ENCODE assay signal across 8 mouse cellular contexts in genomic region chr19:44297068-44297760, GRCm38 (mm10). TPM values are rescaled to one million over a fixed set of nuclear protein-coding genes. Genes with fewer than 3 reads are reported as not detected.
A peak's percentile ranks its signal among the peaks of the same experiment; 100 is the strongest.
DNase-seq lines count a peak whose midpoint lies in the region; ATAC-seq and TF ChIP-seq lines count a peak whose summit lies in the region.

No protein-coding gene starts in this region.

- TF ChIP-seq CTCF in lung, adult 2 months (IDR thresholded peaks at IDR 0.05; ENCODE audit: insufficient read depth, low read length), result no peak
- TF ChIP-seq CTCF in intestine, postnatal 0 days (IDR thresholded peaks at IDR 0.05; ENCODE audit: low read depth), result no peak

- peaks cover 12% of the 10 kb centered on the region for H3K4me1 ChIP-seq in lung, adult 2 months (ENCODE audit: control insufficient read depth, insufficient read depth, low read length)
- H3K4me1 ChIP-seq in embryonic facial prominence, embryonic 13.5 days, result peaks cover 75% of the 10 kb centered on the region
- 0 out of 2 replicates have a peak, but pooled peaks cover 27% of the 10 kb centered on the region for H3K4me1 ChIP-seq in intestine, postnatal 0 days (replicated peaks; ENCODE audit: control insufficient read depth, insufficient read depth, low read length)
- H3K4me1 ChIP-seq in neural tube, embryonic 15.5 days, result peaks cover 82% of the 10 kb centered on the region

- no peak for TF ChIP-seq POLR2A in lung, adult 2 months (IDR thresholded peaks at IDR 0.05; ENCODE audit: borderline replicate concordance, extremely low read depth, low read depth, low read length)

- H3K4me3 ChIP-seq in lung, adult 2 months (replicated peaks; ENCODE audit: extremely low read depth, low read depth, low read length), result peak overlapping the region; percentile 27
- peak overlapping the region; percentile 91 for H3K4me3 ChIP-seq in embryonic facial prominence, embryonic 13.5 days
- peak overlapping the region; percentile 54 for H3K4me3 ChIP-seq in intestine, postnatal 0 days (ENCODE audit: low read depth, low read length)
- H3K4me3 ChIP-seq in neural tube, embryonic 15.5 days (replicated peaks), result peak overlapping the region; percentile 76

- WGBS in lung, adult 2 months, result 44% methylated on average over 8 of the region's 8 CpGs
- 47% methylated on average over 8 of the region's 8 CpGs for WGBS in embryonic facial prominence, embryonic 13.5 days
- WGBS in intestine, postnatal 0 days, result 20% methylated on average over 8 of the region's 8 CpGs
- 45% methylated on average over 8 of the region's 8 CpGs for WGBS in neural tube, embryonic 15.5 days

- no peaks in the 10 kb centered on the region for H3K27me3 ChIP-seq in embryonic facial prominence, embryonic 13.5 days
- H3K27me3 ChIP-seq in intestine, postnatal 0 days (replicated peaks; ENCODE audit: control insufficient read depth, insufficient read depth, low read length), result no peaks in the 10 kb centered on the region
- H3K27me3 ChIP-seq in neural tube, embryonic 15.5 days (replicated peaks), result no peaks in the 10 kb centered on the region

- H3K4me2 ChIP-seq in embryonic facial prominence, embryonic 13.5 days, result peak overlapping the region; percentile 100
- peak overlapping the region; percentile 87 for H3K4me2 ChIP-seq in intestine, postnatal 0 days (replicated peaks; ENCODE audit: low read depth)
- peak overlapping the region; percentile 99 for H3K4me2 ChIP-seq in neural tube, embryonic 15.5 days

- DNase-seq in lung, adult 2 months, result no peak
- no peak for DNase-seq in lung, postnatal 14 days
- no peak for DNase-seq in frontal cortex, postnatal 14 days (ENCODE audit: low spot score in 2 of 2)
- DNase-seq in urinary bladder, postnatal 14 days (ENCODE audit: low spot score), result no peak

- ATAC-seq in embryonic facial prominence, embryonic 13.5 days (ENCODE audit: insufficient number of reproducible peaks, insufficient read depth, low FRiP score, low TSS enrichment, low read depth), result no peak
- no peak for ATAC-seq in intestine, postnatal 0 days
- no peak for ATAC-seq in neural tube, embryonic 15.5 days (ENCODE audit: low FRiP score)
- no peak for ATAC-seq in cerebellum, adult (ENCODE audit: insufficient number of reproducible peaks, low FRiP score, low TSS enrichment)

- H3K36me3 ChIP-seq in embryonic facial prominence, embryonic 13.5 days, result peaks cover 71% of the 10 kb centered on the region
- H3K36me3 ChIP-seq in intestine, postnatal 0 days (ENCODE audit: control insufficient read depth, insufficient read depth), result peaks cover 50% of the 10 kb centered on the region
- peaks cover 54% of the 10 kb centered on the region for H3K36me3 ChIP-seq in neural tube, embryonic 15.5 days

- H3K9ac ChIP-seq in embryonic facial prominence, embryonic 13.5 days, result peak overlapping the region; percentile 98
- H3K9ac ChIP-seq in intestine, postnatal 0 days (ENCODE audit: low read depth, low read length), result peak overlapping the region; percentile 46; the same call in 1 of the 2 replicates
- peak overlapping the region; percentile 67 for H3K9ac ChIP-seq in neural tube, embryonic 15.5 days (replicated peaks)

- peak overlapping the region; percentile 51 for H3K27ac ChIP-seq in embryonic facial prominence, embryonic 13.5 days
- peak overlapping the region; percentile 87 for H3K27ac ChIP-seq in intestine, postnatal 0 days (ENCODE audit: low read depth, low read length)
- H3K27ac ChIP-seq in neural tube, embryonic 15.5 days (replicated peaks), result no peak overlapping the region; the same call in 1 of the 2 replicates

- no peaks in the 10 kb centered on the region for H3K9me3 ChIP-seq in embryonic facial prominence, embryonic 13.5 days
- H3K9me3 ChIP-seq in intestine, postnatal 0 days (ENCODE audit: control insufficient read depth), result no peaks in the 10 kb centered on the region
- no peaks in the 10 kb centered on the region for H3K9me3 ChIP-seq in neural tube, embryonic 15.5 days (replicated peaks)

RNA-seq across cellular contexts. Expression of gene Scd2, which starts 3.7 kb away (rescaled TPM):
- polyA plus RNA-seq in lung, adult 2 months (2012; rRNA removed), result 289 and 384 TPM in 2 replicates
- 211 and 213 TPM in 2 replicates for polyA plus RNA-seq in embryonic facial prominence, embryonic 13.5 days (2015; fragmentation: Nextera tagmentation; extraction: Ambion mirVana)
- polyA plus RNA-seq in intestine, postnatal 0 days (2015; fragmentation: Nextera tagmentation; extraction: Ambion mirVana), result 35.6 and 42.1 TPM in 2 replicates
- 256 and 264 TPM in 2 replicates for polyA plus RNA-seq in neural tube, embryonic 15.5 days (2015; fragmentation: Nextera tagmentation; extraction: Ambion mirVana)

RNA-seq across cellular contexts. Expression of gene Scd4, which starts 35.7 kb away (rescaled TPM):
- 0.46 and 0.97 TPM in 2 replicates for polyA plus RNA-seq in lung, adult 2 months (2012; rRNA removed)
- 0.15 and 0.25 TPM in 2 replicates for polyA plus RNA-seq in embryonic facial prominence, embryonic 13.5 days (2015; fragmentation: Nextera tagmentation; extraction: Ambion mirVana)
- 0.04 TPM in 1 of 2 replicates, not detected in the other for polyA plus RNA-seq in intestine, postnatal 0 days (2015; fragmentation: Nextera tagmentation; extraction: Ambion mirVana)
- 0.09 and 0.15 TPM in 2 replicates for polyA plus RNA-seq in neural tube, embryonic 15.5 days (2015; fragmentation: Nextera tagmentation; extraction: Ambion mirVana)

Comparison
In these comparisons a context has a peak if more than half of its experiments do, and no peak if none do; other contexts are left out.
1. H3K4me3 ChIP-seq: peak in every context shown above with its lines; median percentile 91 in embryonic facial prominence, embryonic 13.5 days; 76 in neural tube, embryonic 15.5 days; 54 in intestine, postnatal 0 days; 27 in lung, adult 2 months.
2. H3K9ac ChIP-seq: peak in every context shown above with its lines; median percentile 98 in embryonic facial prominence, embryonic 13.5 days; 67 in neural tube, embryonic 15.5 days; 46 in intestine, postnatal 0 days.